Mouse (Mus musculus) layer of hippocampus, adult 9-10 months (tissue): Measurements from ENCODE around the gene Gfra1.

Experiments
- DNase-seq: peaks from one replicate; pipeline ENCODE4 v3.0.0; 2022; ENCODE audit warnings: low spot score

The Gfra1 gene

DNA sequence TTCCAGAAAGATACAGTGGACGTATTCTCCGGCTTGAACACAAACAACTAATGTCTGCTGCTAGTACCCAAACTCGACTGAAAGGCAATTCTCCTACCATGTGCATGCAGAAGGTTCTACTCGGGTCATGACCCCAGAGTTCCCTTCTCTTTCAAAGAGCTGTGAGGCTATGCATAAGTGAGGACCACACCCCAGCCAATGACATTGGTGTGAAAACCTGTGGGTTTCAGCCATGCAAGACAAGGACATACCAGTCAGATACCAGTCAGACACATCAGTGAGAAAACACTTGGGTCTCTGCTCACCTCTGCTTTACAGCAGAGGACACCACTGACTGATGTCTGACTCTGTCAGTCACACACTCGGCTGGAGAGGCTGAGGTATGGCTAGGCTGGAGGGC, 63.9 kb downstream of the Gfra1 start:
- no peak for DNase-seq

DNA sequence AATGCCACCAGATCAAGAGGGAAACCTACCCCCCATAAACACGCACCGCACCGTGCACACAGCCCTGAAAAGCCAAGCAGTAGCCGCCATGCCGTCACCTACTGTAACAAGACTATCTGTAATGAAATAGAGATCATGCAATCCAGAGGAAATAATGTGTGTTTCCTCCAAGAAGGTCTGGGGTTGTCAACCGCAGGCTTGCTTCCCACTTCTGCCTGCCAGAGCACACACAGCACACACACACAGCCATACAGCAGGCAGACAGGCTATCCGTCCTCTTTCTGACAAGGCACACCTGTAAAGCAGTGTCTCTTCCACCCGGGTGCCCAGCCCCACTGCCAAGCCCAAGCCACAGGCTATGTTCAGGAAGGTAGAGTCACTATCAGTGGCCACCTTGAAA, 66.2 kb downstream of the Gfra1 start:
- no peak for DNase-seq

DNA sequence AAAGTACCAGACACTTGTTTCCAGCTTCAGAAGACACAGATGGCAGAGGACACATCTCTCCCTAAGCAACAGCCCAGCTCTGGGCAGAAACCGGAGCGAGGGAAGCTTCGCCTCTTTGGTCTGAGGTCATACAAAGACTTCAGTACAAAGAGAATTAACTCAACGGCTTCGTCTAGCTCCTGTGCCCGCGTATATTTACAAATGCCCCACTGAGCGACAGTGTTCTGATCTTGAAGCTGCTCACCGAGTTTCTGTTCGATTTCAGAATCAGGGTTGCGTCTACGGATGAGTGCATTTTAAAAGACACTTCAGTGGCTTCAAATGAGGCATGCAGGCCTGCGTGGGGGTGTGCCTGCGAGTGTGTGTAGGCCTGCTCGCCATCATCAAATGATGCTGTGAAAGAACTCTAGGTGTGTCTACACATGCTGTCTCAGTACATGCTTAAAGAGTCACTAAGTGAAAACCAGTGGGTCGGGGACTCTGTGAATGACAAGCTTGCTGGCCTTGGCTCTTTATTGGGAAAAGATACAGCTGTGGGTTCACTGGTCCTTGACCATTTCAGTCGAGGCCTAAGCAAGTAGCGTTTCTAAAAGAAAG, 66.8 kb downstream of the Gfra1 start:
- no peak for DNase-seq

DNA sequence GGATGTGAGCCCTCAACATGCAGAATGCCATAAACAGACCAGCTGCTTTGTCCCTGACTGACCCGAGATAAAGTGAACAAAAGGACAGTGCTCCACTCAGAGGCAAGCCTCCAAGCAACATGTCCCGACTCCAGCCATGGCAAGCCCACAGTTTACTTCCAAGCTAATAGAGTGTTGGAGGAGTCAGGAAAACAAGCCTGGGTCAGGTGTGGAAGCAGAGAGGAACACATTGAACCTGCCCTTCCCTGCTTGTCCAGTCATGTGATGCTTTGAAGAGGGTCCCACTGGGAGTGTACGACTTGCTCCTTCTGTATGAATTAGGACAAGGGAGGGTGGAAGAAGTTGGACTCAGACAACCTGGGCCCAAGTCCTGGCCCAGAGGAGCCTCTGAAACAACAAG, 72.4 kb downstream of the Gfra1 start:
- no peak for DNase-seq

DNA sequence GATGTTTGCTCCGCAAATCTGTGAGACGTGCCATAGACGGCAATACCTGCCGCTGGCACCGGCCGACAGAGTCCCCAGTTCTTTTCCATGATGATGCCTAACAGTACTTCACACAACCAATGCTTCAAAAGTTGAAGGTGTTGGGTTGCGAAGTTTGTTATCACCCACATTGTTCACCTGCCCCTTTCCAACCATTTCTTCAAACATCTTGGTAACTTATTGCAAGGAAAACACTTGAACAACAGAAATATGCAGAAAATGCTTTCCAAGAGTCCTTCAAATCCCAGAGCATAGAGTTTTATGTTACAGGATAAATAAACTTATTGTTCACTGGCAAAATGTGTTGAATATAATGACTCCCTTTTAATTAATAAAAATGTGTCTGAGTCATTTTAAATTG, 73.2 kb downstream of the Gfra1 start:
- DNase-seq = no peak

DNA sequence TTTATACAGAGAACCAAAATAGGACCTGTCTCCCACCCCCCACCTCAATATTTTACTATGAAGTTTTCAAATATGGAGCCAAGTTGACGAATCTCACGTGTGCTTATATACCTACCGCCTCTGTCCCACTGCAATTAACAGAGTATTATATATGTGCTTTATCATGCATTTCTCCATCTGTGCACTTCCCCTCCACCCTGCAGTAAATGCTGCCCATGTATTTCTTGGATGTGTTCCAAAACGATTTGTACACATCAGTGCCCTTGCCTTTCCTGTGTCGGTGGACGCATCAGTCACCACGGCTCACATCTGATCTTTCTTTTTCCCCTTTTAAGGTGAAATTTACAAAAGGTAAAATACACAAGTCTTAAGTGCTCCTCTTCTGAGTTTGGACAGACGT, 77.7 kb downstream of the Gfra1 start:
- DNase-seq = no peak

DNA sequence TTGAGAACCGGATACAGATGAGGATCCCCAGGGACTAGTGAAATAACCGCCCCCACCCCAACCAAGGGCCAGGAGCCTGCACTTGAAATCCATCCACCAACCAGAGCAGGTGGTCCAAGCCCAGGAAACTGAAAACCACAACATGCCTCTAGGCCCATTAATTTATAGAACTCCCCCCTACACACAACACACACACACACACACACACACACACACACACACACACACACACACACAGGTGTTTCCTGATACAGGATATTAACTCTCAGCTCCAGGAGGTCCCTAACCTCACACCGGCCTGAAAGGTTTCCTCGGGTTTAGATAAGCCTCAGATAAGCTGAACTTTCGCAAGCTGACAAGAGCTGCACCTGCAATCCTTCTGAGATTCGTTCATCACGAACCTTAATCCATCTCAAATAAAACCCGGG, 79.0 kb downstream of the Gfra1 start:
- no peak for DNase-seq

DNA sequence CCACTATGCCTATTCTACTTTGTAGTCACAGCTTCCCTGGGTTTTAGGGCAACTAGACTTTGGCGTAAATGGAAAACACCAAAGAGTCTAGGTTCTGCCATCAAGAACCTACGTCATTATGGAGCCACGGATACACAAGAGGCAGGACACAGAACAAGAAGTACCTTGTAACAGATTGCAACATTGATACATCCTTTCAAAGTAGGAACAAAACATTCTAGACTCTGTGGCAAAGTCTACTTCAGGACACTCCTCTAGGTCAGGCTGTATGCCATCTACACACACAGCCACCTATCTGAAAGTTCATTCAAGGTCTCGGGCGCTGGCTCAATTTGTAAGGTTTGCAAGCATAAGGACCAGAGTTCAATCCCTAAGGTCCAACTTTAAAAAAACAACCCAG, 81.1 kb downstream of the Gfra1 start:
- DNase-seq = no peak

DNA sequence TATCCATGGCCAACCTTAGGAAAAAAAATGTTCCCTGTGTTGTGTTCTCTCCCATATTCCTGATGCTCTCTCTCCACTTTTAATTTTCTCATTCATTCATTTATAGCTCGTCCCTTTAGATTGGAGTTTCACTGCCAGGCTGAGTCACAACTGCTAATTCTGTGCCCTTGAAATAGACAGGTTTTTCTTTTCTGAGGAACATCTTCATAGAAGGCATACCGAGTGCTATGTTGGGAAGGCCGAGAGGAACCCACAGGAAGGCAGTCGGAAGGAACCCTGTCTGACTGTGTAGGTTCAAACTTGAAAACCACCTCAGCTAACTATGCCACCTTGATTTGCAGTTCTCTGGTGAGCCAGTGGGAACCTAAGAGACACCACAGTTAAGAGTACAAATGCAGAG, 81.6 kb downstream of the Gfra1 start:
- no peak for DNase-seq

DNA sequence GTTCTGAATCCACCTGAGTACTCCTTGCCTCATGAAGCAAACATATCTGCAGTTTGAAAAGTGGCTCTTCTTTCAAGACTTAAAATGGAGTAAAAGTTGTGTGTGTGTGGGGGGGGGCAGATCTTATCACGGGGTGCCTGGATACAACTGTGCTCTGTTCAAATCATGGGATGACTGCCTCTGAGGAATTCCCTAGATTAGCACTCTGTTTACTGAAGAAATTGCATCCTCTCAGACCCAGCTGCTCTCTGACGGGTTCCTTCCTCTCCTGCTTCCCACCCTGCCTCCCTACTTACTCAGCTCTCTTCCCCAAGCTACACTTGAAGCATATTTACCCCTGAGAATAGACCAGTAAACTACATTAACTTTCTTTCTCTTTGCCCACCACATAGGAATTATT, 87.2 kb downstream of the Gfra1 start:
- no peak for DNase-seq

DNA sequence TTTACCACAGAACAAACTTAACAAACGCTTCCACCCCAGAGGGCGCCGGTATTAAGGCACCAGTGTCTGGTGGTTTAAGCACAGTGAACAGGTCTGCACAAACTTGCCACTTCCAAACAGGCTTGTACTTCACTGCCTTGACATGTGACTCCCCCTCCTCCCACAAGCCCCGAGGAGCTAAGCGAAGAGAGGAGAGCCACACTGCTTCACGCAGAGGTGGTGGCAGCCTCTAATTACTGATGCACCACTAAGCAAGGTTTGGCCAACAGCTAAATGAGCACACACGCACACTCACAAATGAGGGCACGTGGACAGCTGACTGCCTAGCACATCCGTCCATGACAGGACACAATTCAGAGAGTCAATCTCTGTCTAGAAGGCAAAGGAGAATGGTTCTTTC, 91.0 kb downstream of the Gfra1 start:
- no peak for DNase-seq

DNA sequence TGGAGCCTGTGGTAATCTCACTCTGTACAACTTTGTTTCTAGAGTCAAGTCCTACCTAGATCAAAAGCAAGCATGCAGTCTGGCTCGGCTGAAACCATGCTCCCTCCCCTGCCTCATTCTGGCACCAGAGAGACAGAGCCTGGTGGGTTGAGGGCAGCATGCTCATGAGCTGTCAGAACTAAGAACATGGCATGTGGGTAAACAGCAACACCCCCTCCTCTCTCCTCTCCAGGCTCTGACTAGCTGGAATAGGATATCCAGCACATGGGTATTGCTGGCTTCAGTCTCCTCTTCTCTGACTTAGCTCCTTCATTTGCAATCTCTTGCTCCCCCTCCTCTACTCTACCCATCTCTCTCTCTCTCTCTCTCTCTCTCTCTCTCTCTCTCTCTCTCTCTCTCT, 94.7 kb downstream of the Gfra1 start:
- no peak for DNase-seq

DNA sequence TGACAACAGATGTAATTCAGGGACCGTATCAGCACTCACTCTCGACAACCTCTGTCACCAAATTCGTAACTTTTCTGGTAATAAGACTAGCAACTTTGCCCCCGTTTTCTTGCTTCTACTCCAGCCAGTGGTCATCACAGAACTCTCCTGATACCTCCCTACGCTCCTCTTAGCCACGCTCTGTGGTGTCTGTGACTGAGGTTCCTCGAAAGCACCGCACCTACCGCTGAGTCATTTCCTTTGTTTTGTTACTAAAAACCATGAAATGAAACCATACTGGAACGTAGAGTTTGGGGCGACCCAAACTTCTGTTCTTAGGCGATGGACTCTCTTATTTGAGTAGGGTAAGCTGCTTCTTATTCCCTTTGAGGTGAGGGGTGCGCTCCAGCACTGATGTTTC, 97.6 kb downstream of the Gfra1 start:
- no peak for DNase-seq

DNA sequence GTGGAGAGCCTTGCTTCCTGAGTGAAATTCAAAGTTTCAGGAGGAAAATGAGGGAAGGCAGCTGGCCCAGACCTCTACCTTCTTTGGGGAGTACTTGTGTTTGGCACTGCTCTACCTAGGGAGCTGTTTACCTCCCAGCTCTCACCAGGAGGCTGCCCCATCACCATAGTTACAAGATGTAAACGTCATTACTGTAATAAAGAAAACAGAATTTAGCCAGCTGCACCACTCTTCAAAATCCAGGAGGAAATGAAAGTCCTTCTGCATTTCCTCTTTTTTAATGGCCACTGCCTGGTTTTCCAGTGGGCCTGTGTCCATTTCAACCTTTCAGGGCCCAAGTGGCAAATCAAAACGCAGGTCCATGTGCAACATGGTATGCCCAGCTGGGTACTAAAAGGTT, 101.8 kb downstream of the Gfra1 start:
- DNase-seq = no peak

DNA sequence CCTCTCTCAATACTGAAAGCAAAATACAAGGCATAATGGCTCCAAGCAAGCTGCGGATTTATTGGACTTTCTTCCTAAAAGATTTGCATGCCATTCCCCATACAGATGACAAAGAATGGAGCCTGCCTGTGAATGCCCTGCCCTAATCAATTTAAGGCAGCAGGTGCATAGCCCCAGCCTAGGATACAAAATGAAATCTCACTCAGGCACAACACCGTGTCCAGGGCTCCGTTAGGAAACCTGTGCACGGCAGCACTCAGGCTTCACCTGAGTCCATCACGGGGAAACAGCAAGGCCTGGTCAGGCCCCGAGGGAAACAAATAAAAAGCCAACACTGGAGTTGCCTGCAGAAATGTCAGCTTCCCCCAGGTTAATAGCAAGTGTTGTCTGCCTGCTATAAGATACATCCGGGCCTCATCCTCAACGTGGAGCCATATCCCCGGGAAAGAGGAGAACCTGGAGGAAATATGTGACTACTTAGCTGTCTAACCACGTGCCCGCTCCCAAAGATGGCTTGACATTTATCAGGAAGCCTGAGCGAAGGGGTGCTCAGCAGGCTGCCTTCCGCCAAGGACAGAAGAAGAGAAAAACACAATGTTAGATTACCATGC, 102.3 kb downstream of the Gfra1 start:
- no peak for DNase-seq

DNA sequence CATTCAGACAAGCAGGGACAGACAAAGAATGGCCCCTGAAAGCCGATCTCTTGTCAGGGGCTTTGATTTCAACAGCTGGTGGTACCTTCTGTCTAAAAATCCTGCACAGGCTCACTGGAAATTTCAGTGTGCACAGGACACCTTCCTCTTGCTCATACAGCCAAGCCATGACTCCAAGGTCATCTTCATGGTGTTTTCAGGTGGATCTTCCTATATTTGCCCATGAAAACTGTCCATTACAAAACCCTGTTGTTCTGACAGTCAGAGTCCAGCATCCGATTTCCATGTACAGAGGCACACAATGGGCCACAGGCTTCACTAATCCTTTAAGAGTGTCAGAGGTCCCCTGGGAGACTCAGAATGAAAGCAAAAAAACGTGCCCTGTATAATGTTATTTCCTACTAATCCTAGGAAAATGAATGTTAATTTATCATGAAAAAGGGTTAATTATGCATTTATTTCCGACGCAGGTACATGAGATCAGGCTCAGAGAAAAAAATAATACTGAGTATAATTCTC, 105.8 kb downstream of the Gfra1 start:
- no peak for DNase-seq

DNA sequence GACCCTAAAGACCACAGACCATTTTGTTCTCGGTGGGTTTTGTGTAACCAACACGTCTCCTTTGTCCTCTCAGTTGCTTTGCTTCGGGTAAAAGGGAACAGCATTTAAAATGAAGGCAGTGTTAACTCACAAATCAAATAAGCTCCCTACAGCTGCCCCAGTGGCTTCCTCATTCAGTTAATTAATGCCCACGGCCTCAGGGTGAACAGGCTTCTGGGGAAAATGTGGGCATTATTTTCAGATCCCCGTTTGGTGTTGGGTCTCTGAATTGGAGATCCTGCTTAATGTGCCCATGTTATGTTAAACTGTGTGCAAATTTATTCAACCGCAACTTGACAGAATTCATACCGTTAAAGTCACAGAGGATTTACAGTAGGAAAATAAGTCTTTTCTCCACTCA, 110.6 kb downstream of the Gfra1 start:
- DNase-seq = no peak

DNA sequence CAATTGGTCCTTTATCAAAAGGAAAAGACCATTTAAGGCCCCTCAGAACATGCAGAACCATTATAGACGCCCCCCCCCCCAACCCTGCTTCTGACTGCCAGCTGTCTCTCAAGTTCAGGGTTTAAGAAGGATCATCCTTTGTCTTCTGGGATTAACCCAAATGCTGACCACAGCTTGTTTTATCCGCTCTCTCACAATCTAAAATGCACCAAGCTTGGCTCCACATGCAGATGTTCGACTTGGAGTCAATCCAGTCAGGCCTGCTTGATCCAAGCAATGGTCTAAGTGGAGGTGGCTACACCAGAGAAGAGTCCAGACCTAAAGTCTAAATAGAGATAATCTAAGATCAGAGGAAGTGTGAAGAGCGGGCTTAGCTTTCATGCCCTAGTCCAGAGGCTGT, 114.4 kb downstream of the Gfra1 start:
- DNase-seq = no peak

DNA sequence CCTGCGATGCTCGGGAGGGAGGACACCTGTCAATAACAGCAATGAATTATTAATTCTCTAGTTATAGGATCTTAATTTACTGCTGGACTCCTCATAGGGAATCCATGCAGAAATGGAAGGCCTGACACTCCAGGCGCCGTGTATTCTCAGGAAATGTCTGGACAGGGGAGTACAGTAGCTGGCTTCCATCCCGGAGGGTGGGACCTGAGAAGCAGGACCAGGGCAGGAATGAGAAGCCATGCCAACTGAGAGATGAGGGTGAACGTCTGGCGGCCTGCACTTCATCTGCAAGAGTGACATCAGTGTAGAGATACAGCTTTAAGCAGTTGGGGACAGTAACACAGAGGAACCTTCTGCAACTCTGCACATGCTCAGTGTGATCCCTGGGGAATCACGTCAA, 115.5 kb downstream of the Gfra1 start:
- DNase-seq = no peak

DNA sequence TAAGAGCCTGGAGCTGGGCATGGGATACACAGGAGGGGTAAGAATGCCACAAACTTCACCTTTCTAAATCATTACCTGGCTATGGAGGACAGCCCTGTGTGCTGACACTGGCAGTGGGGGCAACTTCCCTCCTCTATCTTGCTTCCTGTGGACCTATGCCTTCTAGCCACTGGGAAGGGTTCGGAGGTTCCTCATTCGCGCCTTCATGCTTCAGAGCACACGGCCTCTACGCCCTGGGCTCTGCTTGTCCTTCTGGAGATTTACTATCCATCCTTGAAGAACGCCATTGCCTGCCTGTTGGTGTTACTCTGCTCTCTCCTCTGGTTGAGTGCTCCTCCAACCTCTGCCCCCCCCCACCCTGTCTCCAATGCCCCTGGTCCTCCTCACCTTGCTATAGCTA, 118.9 kb downstream of the Gfra1 start:
- DNase-seq = no peak

DNA sequence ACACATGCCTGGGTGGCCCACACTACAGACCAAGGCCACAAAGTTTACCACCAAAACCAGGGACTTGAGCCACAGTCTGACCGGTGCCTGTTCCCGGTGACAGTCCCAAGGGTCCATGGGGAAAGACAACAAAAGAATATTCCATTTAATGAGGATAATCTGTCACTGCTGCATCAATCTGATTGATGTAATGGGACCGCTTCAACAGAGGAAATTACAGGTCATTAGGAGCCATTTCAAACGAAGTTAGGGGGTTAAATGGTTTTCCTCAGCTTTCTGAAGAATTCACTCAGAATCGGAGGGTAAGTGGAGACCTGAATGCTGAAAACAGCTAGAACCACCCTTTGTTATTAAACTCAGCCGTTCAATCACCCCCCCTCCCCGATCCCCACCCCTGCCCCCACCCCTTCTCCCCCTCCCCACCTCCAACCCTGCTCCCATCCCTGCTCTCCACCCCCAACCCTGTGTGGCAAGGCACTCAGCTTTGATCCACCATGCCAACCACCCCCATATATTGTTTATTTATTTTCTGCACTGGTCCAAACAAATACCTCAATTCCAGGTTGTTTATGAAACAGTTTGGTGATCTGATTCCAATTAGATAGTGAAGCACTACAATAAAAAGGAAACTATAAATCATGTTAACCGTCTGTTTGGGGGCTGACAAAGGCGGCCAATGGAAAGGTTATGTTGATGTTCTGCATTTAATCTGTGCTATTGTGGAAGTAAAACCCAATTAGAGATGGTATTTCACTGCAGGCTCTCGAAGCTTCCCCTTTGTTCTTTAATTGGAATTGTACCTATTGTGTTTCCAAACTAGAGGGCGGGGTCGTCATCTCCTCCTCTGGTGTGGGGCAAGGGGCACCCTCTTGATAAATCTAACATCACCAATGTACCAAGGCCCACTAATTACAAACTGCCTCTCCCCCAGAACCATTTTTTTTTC, 119.9 kb downstream of the Gfra1 start:
- DNase-seq = no peak

DNA sequence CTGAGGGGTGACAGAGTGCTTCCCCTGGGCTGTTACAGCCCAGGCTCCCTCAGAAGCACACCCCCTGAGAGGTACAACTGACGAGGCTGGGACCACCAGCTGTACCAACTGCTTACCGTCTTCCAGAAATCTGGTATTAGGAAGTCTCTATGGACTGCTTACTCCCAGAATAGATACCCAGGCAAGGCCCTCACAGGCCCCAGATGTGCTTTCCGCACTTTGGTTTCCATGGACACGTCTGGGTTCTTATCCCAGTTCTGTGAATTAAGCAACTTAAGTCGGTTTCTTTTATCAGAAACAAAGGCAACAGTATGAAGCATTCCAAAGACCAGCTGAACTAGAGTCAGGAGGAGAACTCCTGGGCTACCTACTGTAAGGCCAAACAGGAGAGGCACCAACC, 126.4 kb downstream of the Gfra1 start:
- no peak for DNase-seq

DNA sequence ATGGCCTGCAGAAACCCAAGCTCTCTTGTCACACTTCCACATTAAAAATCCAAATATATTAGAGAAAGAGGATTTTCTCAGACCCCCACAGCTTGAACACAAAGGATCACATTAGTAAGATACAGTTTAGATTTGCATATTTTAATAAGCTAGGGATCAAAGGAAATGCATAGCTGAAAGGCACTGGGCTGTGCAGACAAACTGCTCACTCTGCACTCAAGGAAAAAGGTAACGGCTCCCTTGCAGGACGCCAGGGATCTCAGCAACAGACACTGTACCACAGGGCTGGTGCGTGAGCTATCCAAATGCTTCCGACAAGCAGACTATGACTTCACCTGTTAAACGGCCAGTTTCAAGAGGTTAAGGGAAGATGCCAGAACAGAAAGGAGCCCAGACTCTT, 127.7 kb downstream of the Gfra1 start:
- DNase-seq = no peak
